Mouse (Mus musculus) bone marrow, adult 2 months (tissue): ENCODE data around the gene Crlf1.

Source experiments
- CTCF ChIP-seq: fragments of 200-500 bp; IDR thresholded peaks from 2 replicates; pipeline ENCODE4 v1.5.1; 2011; ENCODE audit warnings: low read length, control low read depth; ENCODE audit not compliant: control insufficient read depth, insufficient read depth
- POLR2A ChIP-seq: fragments of 200-500 bp; IDR thresholded peaks from 2 replicates; pipeline ENCODE4 v1.6.1; 2011; ENCODE audit warnings: low read depth, mild to moderate bottlenecking, control low read depth, low read length, borderline replicate concordance; ENCODE audit not compliant: control insufficient read depth

DNA sequence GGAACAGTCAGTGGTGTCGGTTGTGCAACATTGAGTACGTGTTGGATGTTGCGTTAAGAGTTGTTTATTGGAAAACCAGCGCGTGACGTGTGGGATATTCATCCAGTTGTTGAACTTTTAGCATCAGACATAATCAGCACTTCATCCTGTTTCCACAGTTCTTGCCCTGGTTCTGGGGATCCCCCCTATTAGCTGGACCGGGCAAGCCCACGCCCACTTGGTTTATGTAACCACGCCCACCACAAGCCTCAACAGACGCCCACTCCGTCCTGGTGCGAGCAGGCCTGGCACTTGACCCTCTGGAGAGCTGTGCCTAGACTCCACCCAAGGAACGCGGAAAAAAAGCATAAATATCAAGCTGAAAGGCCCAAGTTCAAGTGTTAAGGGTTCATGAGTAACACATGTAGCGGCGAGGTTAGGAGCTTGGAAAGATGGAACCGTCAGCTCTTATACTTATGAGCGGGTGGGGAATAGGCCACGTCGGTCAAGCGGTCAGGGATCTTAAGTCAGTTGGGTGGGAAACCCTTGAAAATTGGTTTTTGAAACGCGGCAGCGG, 45.1 kb downstream of the Crlf1 start:
- TF ChIP-seq CTCF (no peak), POLR2A (no peak)
